Mouse (Mus musculus) liver, embryonic 15.5 days (tissue): Measurements from ENCODE around the gene Arpp19. TPM values are rescaled to one million over a fixed set of nuclear protein-coding genes. Genes with fewer than 3 reads are reported as not detected.

Experiments used
- polyA plus RNA-seq: library from polyadenylated mRNA; unstranded; fragments of >200 nt; fragmentation: Nextera tagmentation; extraction: Ambion mirVana; gene quantifications from 2 replicates; pipeline ENCODE4 v1.2.1, GENCODE M21; 2015

The Arpp19 gene
- polyA plus RNA-seq, 1 experiment from 2014 or later, result 116 TPM

Other genes with a start within 250 kb of the Arpp19 start
- 2.0 and 2.2 TPM in 2 replicates for gene Onecut1, start 175.7 kb upstream of the Arpp19 start, polyA plus RNA-seq
- 1.9 and 2.1 TPM in 2 replicates for gene Fam214a, start 84.7 kb upstream of the Arpp19 start, polyA plus RNA-seq
- 1.4 and 1.5 TPM in 2 replicates for gene Myo5a, start 33.4 kb downstream of the Arpp19 start, polyA plus RNA-seq
- gene Myo5c, start 194.4 kb downstream of the Arpp19 start, polyA plus RNA-seq, result 0.46 and 0.81 TPM in 2 replicates